Mouse (Mus musculus): Measurements from ENCODE around the gene 1700113H08Rik. TPM values are rescaled to one million over a fixed set of nuclear protein-coding genes. Genes with fewer than 3 reads are reported as not detected.

The 1700113H08Rik gene
- polyA plus RNA-seq (2017; shearing (Covaris generic)): not detected

DNA sequence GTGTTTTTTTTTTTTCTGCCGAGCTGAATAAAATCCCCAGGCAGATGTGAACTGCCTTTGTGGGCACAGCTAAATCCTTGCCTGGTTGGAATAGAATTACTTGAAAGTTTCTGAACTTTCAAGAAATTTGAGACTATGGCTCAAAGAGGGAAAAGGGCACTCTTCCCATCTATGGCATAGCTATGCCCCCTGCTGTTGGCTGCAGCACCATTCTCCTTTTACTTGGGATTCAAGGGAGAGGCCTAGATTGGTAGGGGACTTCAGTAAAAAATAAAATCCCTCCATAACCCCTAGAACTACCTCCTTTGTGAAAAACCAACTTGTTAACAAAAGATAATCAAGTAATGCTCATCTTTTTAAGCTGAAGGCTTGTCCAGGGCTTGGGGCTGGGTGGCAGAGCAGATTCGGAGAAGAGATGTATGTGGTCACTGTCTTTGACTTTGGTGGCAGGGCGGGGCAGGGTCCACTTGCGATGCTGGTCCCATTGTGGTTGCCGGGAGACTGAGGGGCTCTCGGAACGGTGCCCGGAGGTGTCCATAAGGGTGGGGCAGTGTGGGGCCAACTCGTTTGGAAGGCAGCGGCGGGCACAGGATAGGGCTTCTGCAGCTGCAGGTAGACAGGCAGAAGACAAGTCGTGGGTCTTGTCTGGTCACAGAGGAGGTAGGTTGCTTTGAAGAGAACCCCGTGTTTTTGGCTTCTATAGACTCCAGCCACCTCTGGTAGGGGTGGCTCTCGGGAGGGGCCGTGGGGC lies at the start of gene 1700113H08Rik:
Gene 1700113H08Rik (plus strand): TSS at position 546 of the 751 bp plus-strand sequence.
- no peak for ATAC-seq

DNA sequence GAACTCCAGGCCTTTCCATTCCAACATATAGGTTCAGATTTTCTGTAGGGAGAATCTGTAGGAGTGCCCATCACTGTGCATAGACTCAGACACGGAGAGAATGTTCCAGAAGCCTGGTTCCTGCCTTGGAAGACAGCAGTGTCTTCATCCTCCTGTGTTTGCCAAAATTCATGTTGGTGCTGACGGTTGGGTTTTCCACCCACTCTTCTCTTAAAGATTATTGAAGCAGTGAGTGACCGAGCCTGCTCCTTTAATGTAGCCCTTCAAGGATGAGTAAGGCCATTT lies 49.7 kb upstream of the 1700113H08Rik start:
- ATAC-seq: no peak

DNA sequence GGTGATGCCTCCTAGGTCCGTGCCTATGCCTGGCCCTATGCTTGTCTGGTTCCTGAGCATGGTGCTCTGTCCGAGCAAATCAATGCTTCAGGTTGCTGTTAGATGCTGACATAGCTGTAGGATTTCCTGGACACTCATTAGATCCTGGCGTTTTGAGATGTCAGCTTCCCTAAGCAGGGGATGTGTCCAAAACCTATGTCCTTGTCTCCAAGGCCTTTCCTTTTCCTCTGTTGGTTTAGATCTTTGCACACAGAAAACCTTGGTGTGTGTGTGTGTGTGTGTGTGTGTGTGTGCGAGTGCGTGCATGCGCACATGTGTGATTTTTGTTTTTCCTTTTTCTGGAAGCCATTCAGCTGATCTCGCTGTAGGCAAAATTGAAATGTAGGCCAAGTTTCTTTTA lies 45.8 kb upstream of the 1700113H08Rik start:
- no peak for ATAC-seq

DNA sequence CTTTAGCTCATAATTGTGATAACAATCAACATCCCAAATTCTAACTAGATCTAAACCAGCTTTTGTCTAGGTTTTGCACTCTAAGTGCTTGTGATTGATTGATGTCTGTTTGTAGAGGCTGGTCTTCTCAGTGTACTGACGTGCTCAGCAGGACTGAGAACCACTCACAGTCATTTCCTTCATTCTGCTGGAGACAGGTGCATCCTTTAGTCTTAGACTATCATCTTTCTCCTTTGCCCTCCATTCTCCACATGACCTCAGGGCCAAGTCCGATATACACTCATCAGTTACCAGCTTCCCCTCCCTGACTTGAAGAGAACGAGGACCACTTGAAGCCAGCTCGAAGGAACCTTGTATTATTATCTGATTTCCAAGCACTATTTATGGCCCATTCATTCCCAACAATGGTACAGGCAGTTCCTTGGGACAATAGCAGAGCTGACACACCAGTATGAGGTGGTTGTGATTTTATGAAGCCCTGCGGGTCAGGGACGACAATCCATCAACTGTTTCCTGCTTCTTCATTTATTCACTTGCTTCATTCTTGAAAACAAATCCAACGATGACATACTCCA lies 43.4 kb upstream of the 1700113H08Rik start:
- no peak for ATAC-seq

DNA sequence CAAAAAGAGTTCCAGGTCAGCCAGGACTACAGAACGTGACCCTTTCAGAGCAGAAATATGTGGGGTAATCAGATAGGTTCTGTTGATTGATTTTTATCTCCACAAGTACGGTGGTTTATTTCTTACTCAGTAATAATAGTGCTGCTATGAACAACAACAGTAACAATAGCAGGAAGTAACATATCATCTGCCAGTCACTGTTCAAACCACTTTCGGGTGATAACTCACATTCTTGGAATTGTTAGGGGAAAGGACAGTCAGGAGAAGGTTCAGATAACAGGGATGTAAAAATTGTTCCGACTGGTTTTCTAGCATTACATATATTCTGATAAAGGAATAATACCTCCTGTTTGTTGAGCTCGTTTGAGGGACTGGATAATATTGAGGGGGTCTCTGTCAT lies 42.4 kb upstream of the 1700113H08Rik start:
- no peak for ATAC-seq

DNA sequence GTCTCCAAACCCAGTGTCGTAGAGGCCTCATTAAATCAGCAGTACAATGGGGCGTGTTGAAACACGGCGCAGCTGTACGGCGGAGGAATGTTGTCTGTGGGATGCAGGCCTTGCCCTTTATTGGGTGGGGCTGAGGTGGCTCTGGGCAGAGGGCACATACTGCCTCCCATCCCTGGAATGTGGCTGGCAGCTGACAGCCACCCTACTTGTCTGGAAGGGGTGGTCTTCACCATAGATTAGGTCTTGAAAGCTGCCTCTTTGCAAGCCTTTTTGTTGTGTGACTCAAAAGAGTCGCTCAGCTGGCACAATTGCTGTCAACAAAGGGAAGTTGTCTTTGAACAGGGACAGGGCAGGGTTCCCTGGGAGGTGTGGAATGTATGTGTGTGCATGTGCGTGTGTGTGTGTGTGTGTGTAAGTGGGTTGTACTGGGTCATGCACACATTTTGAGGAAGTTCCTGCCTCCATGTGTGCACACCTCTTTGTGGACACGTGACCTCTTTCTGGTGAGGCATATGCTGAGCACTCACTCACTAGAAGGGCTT lies 41.6 kb upstream of the 1700113H08Rik start:
- no peak for ATAC-seq

DNA sequence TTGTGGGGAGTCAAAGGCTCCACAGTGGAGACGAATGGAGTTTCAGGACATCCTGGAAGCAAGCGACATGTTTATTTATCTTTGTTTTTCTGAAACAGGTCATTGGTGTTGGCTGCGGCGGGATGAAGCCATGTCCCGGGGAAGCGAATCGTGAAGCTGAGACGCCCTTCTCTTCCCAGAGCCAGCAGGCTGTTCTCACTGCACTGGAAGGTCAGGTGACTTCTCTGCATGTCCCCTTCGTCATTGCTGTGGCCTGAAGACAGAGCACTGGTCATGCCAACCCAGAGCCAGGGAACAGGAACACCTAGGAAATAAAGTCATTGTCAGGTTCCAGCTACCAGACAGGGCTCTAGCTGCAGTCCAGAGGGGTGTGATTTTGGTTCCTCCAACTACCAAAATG lies 39.0 kb upstream of the 1700113H08Rik start:
- no peak for ATAC-seq

DNA sequence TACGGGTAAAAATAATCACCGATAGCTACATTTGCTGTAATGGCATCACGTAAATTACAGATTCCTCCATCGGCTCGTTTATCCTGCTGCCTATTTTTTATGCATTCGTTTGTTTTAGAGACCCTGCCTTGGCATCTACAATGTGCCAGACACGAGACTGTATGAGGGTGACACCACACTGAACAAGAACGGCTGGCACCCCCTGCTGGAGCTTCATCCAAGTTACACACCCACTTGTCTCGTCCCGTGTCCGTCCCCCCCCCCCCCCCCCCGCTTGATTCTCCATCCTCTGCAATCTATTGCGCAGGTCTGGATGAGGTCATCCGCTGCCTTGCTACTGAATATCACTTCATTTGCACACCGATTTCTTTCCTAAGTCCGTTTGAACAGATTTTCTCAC lies 37.1 kb upstream of the 1700113H08Rik start:
- ATAC-seq: no peak

DNA sequence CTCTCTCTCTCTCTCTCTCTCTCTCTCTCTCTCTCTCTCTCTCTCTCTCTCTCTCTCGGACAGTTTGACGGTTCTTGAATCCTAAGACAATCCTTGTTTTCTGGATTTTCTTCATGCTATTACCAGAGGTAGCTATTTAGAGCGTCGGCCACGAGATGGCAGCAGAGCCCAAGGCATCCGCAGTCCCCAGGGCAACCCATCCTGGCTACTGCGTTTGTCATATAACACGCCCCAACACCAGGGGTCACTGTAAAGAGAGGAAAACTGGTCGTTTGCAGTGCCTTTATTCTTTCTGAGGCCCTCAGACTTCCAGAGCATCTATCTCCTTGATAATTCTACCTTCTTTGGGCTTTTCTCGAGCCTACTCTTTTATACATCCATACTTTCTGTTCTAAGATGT lies 33.0 kb upstream of the 1700113H08Rik start:
- ATAC-seq: peak; percentile 93

DNA sequence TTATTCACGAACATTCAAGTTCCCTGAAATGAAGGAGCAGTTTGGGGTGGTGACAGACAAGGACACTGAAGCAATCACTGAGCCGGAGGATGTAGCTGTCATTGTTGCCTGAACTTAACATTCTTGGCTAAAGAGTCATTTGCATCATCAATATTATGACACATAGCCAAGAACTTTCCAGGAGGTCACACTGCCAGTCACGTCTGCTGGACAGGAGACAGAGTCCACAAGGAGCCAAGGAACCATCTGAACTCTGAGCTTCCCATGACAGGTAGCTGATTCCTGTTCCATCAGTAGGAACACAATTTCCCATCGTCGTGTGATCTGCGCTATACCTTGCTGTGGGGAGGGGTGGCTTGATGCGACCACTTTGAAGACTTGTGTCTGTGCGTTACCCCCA lies 25.1 kb upstream of the 1700113H08Rik start:
- no peak for ATAC-seq

DNA sequence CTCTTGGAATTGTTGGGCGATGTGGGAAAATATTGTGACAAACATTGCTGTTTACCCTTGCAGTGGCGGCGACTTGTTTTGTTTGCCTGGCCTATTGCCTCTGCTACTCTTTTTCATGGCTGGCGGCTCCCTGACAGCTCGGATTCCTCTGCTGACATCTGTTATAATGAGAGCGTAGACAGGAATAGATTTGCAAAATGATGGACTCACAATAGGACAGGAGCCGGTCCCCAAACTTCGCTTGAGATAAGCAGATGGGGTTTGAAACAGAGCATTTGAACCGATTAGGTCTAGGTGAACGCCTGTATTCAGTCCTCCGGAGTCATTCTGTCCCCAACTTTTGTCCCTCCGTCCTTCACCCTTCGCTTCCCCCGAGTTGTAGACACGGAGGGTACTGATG lies 22.0 kb upstream of the 1700113H08Rik start:
- no peak for ATAC-seq

DNA sequence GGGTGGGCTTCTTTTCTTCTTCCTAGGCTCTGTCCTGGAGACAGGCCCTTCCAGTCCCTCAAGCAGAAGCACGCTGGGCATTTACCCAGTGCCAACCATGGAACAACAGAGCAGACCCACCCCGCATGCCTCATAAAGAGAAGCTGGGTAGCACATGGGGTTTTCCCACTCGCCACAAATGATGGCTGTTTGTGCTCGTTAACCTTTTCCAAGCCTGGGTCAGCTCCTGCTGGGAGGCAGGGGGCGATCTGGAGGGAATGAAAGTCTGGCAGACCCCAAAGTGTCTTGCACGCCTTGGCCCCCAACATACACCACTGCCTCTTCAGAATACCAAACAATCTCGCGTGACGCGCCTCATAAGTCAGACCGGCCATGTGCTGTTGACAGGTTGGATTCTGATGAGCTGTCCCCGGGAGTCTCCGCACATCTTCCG lies 21.6 kb upstream of the 1700113H08Rik start:
- no peak for ATAC-seq

DNA sequence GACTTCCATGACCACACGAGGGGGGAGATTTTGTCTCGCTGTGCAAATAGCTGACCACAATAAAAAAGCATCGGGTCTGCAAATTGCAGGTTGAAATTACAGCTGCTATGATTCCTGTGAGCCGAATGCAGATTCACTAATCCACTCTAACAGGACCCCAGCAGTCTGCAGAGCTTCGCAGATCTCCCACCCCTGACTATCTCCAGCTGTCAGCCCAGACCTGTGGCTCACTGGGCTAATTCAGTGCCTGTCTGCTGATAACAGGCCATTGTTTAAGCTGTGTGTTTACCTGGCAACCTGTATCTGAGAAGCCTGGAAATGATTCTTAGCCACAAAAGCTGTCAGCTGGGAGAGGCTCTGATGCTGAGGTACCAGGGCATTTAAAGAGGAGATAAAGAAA lies 20.8 kb upstream of the 1700113H08Rik start:
- no peak for ATAC-seq

DNA sequence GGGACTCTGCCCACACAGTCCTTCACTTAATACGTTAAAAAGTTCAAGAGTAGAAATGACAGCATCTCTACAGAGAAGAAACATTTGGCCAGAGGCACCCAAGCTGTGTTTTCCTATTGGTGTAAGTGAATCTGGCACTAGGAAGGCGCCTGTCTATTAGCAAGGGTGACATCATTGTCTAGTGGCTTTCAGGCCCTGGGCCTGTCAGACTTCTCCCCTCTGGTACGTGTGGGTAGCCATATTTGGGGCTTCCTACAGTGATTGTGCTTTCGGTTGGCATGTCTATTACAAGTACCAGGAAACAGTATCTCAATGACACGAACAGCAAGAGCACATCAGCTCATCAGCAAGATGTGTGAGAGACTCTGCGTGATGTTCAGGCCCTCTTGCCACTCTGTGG lies 18.5 kb upstream of the 1700113H08Rik start:
- no peak for ATAC-seq

DNA sequence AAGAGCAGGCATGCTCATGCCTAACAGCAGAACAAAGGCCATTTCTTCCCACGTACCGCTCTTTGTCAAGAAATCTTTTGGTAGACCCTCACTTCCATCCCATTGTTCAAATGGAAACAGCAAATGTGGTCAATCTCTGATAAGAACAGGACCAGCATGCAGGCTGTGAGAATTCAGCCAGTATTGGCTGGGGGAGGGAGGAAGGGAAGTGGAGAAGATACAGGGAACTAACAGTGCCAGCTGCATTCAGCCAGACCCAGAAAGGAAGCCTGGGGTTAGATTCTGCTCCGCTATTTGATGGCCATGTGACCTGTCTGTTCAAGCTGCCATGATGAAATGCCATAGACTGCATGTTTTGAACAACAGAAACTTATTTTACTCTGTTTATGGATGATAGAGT lies 18.0 kb upstream of the 1700113H08Rik start:
- no peak for ATAC-seq

DNA sequence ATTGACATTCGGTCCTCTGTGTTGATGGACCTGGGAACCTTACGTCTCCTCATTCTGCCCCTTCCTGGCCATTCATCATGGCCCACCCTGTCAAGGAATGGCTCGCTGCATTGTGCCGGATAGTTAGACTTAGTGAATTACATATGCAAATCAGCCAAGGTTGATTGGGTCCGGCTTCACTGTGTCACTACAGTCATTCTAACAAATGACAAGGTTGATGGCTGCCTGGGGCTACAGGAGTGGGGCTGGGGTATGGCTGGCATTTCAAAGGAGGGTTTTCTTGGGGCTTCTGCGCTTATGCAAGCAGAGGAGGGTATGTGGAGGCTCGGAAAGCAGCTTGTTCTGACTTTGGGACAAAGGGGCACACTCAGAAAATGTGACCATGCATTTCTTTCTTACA lies 16.6 kb upstream of the 1700113H08Rik start:
- no peak for ATAC-seq

DNA sequence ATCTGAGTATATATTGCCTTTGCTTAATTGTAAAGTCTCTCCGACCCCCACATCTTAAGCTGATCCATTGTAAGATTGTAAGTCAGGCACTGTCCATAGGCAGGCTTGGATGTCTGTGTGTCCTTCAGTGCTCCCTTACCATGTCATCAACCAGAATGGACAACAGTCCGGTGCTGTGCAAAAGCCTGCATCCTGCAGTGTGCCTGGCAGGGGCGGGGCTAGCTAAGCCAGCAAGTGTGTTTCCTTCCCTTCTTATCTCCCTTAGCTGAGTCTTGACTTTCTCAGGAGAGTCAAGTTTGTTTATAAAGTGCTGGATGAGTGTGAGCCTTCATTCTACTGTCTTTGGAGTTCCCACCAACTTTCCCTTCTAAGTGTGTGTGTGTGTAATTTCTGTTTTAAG lies 12.6 kb upstream of the 1700113H08Rik start:
- ATAC-seq: no peak

DNA sequence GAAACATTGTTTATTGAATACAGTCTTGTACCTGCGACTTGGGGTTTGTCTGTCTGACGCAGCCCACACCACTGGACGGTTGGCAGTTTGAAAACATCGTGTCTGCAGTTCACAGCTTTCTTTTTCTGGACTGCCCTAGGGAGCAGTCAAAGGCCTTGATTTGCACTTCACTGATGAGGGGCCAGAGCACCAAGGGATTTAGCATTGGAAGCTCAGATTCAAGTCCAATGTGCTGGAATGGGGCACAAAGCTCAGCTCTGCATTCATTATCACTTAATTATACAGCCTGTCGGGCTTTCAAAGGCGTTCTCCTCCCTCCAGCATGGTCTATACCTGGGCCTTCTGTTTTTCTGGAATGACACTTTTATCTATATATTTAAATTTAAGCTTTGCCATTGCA lies 11.4 kb upstream of the 1700113H08Rik start:
- ATAC-seq: no peak

DNA sequence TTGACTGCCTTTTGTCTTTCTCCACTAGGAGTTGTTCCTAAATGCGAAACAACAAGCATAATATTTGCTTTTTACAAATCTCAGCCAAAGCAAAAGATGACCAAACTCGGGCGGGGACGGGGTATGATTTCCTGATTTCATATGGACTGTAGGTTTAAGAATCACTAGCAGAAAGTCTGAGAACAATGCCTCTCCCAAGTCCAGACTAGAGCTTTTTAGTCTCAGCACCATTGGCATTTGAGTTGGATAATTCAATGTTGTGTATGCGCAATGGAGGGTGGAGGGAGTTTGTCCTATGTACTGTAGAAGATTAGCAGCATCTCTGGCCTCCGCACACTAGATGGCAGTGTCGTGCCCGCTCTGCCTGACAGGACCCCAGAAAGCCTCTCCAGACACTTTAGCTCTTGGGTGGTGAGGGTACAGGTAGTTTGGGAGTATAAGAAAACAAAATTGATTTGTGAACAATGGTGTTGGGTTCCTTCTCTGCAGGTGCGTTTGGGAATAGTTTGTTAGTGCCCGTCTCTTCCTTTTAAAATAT lies 10.8 kb upstream of the 1700113H08Rik start:
- no peak for ATAC-seq

DNA sequence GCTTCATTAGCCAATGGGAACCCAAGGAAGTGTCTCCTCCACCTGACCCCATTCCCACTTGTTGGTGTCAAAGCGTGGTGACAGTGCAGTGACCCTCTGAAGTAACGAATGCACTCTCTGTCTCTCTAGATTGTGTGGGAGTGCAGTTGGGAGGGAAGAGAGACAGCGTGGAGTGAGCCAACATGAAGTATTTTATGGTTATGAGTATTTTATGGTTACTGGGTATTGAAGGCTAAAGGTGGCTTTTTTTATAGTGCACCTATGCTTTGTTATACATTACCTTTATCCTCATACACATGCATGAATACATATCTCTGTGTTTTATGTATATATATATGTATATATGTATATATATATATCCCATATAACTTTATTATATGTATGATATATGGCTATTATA lies 8.7 kb upstream of the 1700113H08Rik start:
- ATAC-seq: no peak

DNA sequence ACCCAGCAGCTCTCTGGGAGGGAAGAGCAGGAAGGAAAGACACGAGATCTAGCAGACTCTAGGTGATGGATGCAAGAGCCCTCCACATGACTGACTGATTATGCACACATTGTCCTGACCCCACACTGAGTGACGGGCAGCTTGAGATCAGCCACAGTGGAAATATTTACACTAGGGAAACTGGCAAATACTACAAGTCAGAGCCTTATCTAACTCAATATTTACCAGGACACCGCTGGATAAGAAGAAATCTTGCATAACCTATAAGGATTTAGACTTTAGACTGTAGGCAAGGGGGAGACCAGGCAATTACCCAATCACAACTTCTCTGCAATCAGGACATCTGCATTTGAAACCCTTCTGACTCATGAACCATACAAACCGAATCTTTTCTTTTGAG lies 6.1 kb upstream of the 1700113H08Rik start:
- ATAC-seq: no peak

DNA sequence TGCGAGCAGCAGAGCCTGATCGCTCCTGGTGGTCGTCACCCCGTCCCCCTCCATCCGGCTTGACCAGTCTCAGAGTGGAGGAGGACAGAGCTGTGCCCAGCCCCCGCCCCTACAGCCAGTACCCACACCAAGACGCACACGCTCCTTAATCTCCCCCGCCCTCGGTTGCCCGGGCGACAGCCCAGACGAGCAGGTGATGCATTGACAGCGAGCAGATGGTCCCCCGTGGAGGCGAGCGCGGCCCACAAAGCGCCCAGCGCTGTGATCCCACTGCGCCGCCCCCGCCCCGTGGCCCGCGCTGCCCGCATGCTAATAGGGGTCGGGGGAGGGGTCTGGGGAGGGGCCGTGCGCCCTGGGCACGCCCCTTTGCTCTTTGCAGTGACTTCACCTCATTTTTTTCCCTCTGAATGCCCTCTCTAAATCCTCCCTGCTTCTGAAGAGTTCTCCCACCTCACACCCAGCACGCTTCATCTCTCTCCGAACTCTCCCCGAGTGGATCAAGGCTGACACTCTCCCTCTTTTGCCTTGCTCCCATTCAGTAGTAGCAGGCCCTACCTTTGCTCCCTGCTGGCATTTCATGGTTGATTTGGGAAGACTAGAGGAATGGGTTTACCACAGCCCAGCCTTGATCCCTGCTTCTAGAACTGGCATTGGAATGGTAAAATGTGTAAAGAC lies 543 bp downstream of the 1700113H08Rik start:
- no peak for ATAC-seq

DNA sequence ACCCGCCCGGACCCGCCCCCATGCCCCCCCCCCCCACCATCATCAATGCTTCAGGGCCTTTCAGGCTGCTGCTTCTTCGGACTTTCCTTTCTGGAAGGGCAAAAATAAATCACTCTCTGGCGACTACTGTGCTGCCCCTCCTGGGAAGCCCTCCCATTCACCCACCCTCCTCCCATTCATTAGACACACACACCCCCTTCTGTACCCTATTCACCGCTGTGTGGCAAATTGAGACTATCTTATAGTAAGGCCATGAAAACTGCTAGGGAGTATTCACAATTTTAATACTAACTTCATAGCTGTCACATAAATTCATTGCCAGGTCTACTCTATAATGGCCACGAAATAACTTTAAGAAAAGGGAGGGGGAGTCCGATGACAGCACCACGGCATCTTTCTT lies 1.1 kb downstream of the 1700113H08Rik start:
- ATAC-seq: no peak

DNA sequence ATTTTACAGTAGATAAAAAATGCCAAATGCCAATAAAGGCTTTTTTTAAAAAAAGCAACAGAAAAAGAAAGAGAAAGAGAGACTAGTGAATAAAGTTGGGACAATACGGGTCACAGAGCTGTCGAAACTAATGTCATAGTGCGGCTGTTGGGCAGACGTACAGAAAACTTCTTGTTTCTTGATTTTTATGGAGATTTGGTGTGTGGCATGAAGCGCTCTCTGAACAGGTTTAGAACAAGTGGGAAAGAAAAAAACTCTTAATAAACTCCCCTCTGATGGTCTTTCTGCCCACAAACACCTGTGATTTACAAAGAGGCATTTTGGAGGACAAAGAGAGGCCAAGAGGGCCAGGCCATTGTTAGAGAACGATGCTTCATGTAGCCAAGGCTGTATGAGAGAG lies 1.6 kb downstream of the 1700113H08Rik start:
- no peak for ATAC-seq
